Mouse (Mus musculus) cerebellum, adult (tissue): ENCODE results near the gene Zfr2.

ENCODE experiments used
- ATAC-seq: cut with Nextera tagmentation; 2 replicates; pipeline ENCODE4 v1.9.2; 2017; ENCODE audit warnings: mild to moderate bottlenecking, moderate library complexity, mixed read lengths; ENCODE audit not compliant: insufficient number of reproducible peaks, low FRiP score, low TSS enrichment

The Zfr2 gene

GRCm38 (mm10) chr10:81242021-81242420 lies 9.1 kb downstream of the Zfr2 start:
- ATAC-seq, result no peak

GRCm38 (mm10) chr10:81244146-81244545 lies 11.2 kb downstream of the Zfr2 start:
- ATAC-seq, result no peak

GRCm38 (mm10) chr10:81244595-81244994 lies 11.6 kb downstream of the Zfr2 start:
- peak; percentile 51; the same call in 1 of the 2 replicates for ATAC-seq

GRCm38 (mm10) chr10:81245166-81245565 lies 12.2 kb downstream of the Zfr2 start:
- ATAC-seq, result no peak

GRCm38 (mm10) chr10:81247804-81248203 lies 14.8 kb downstream of the Zfr2 start:
- ATAC-seq, result no peak

- no peak for ATAC-seq
These were observed 16.5 kb downstream of the Zfr2 start for GRCm38 (mm10) chr10:81249442-81249841.

- peak; percentile 21; the same call in 1 of the 2 replicates for ATAC-seq
These were observed 19.8 kb downstream of the Zfr2 start, which contains the start of gene Matk for GRCm38 (mm10) chr10:81252424-81253419. Gene Matk (plus strand): TSS chr10:81252935.

- ATAC-seq, result no peak
These were observed 21.9 kb downstream of the Zfr2 start for GRCm38 (mm10) chr10:81254886-81255285.

GRCm38 (mm10) chr10:81257158-81258039 lies 24.4 kb downstream of the Zfr2 start:
- no peak for ATAC-seq

- no peak for ATAC-seq
These were observed 26.4 kb downstream of the Zfr2 start for GRCm38 (mm10) chr10:81259225-81259884.

- no peak for ATAC-seq
These were observed 28.1 kb downstream of the Zfr2 start for GRCm38 (mm10) chr10:81261025-81261424.

- no peak for ATAC-seq
These were observed 32.6 kb downstream of the Zfr2 start for GRCm38 (mm10) chr10:81265540-81265939.

GRCm38 (mm10) chr10:81266211-81267105 lies 33.5 kb downstream of the Zfr2 start, which contains the start of the genes Mrpl54 and Apba3:
Gene Mrpl54 (minus strand): TSS chr10:81266934.
Gene Apba3 (plus strand): TSS chr10:81266960.
- peak; percentile 83 for ATAC-seq

GRCm38 (mm10) chr10:81268056-81268455 lies 35.1 kb downstream of the Zfr2 start:
- ATAC-seq, result peak; percentile 70

- no peak for ATAC-seq
These were observed 35.9 kb downstream of the Zfr2 start for GRCm38 (mm10) chr10:81268643-81269412.

- no peak for ATAC-seq
These were observed 39.4 kb downstream of the Zfr2 start for GRCm38 (mm10) chr10:81272356-81272755.

- no peak for ATAC-seq
These were observed 40.9 kb downstream of the Zfr2 start for GRCm38 (mm10) chr10:81273842-81274241.

GRCm38 (mm10) chr10:81277676-81278075 lies 44.7 kb downstream of the Zfr2 start:
- no peak for ATAC-seq
